Mouse (Mus musculus) liver, adult 2 months (tissue): ENCODE data around the gene Armt1.

Source experiments
- CTCF ChIP-seq: fragments of 200-500 bp; IDR thresholded peaks from 2 replicates; pipeline ENCODE4 v1.5.1; 2011; ENCODE audit warnings: low read depth, low read length, control low read depth
- POLR2A ChIP-seq: fragments of 200-500 bp; IDR thresholded peaks from 2 replicates; pipeline ENCODE4 v1.6.1; 2011; ENCODE audit warnings: low read length, control low read depth; ENCODE audit not compliant: insufficient read depth; ENCODE audit errors: extremely low read depth

GRCm38 (mm10) chr10:4476604-4477003 is 44.3 kb downstream of the Armt1 start:
- no peak for TF ChIP-seq POLR2A
- no peak for TF ChIP-seq CTCF
